Mouse (Mus musculus) layer of hippocampus, postnatal 25 days (tissue): ENCODE data around the gene Raph1. TPM values are rescaled to one million over a fixed set of nuclear protein-coding genes. Genes with fewer than 3 reads are reported as not detected.

Experiments used
- DNase-seq, 2 experiments: peaks; one replicate each; pipeline ENCODE4 v3.0.0; 2022; ENCODE audit warnings: mixed read lengths in 2 of 2, low spot score in 1 of 2; ENCODE audit errors: extremely low spot score in 1 of 2
- total RNA-seq, 2 experiments: library from RNA; stranded (reverse); gene quantifications; 2 replicates each; pipeline ENCODE4 v1.2.3; 2021

Raph1 gene
- 10 to 100 TPM; 53.5 to 60.4 TPM for total RNA-seq

- peak; percentile 56 to 64 for DNase-seq
Measured at GRCm38 (mm10) chr1:60566631-60567311, at the start of gene Raph1. Gene Raph1 (minus strand): TSS chr1:60567104.

GRCm38 (mm10) chr1:60615703-60616102 is 48.8 kb upstream of the Raph1 start:
- no peak for DNase-seq

GRCm38 (mm10) chr1:60614902-60615301 is 48.0 kb upstream of the Raph1 start:
- DNase-seq, result no peak

- DNase-seq, result no peak
Measured at GRCm38 (mm10) chr1:60611968-60612367, 45.1 kb upstream of the Raph1 start.

GRCm38 (mm10) chr1:60610631-60611030 is 43.7 kb upstream of the Raph1 start:
- DNase-seq, result no peak

GRCm38 (mm10) chr1:60609011-60609775 is 42.3 kb upstream of the Raph1 start:
- no peak for DNase-seq

- no peak for DNase-seq
Measured at GRCm38 (mm10) chr1:60604481-60605021, 37.6 kb upstream of the Raph1 start.

- no peak for DNase-seq
Measured at GRCm38 (mm10) chr1:60600682-60601081, 33.8 kb upstream of the Raph1 start.

- no peak for DNase-seq
Measured at GRCm38 (mm10) chr1:60599926-60600325, 33.0 kb upstream of the Raph1 start.

GRCm38 (mm10) chr1:60599013-60599701 is 32.3 kb upstream of the Raph1 start:
- DNase-seq, result no peak

- DNase-seq, result no peak
Measured at GRCm38 (mm10) chr1:60596386-60597320, 29.7 kb upstream of the Raph1 start.

- DNase-seq, result no peak
Measured at GRCm38 (mm10) chr1:60593101-60593500, 26.2 kb upstream of the Raph1 start.

GRCm38 (mm10) chr1:60588887-60589629 is 22.2 kb upstream of the Raph1 start:
- no peak for DNase-seq

GRCm38 (mm10) chr1:60580990-60581389 is 14.1 kb upstream of the Raph1 start:
- no peak for DNase-seq

- no peak for DNase-seq
Measured at GRCm38 (mm10) chr1:60579886-60580285, 13.0 kb upstream of the Raph1 start.

GRCm38 (mm10) chr1:60572699-60573098 is 5.8 kb upstream of the Raph1 start:
- DNase-seq, result no peak

- DNase-seq, result no peak
Measured at GRCm38 (mm10) chr1:60569741-60570140, 2.8 kb upstream of the Raph1 start.

GRCm38 (mm10) chr1:60569210-60569609 is 2.3 kb upstream of the Raph1 start:
- no peak for DNase-seq

- DNase-seq, result no peak
Measured at GRCm38 (mm10) chr1:60567321-60567720, 417 bp upstream of the Raph1 start.
